In genomic region chr11:70432048-70432894, GRCm38 (mm10) we compare ENCODE assay signal across 1 mouse cellular context.
TF ChIP-seq lines count a peak whose summit lies in the region.

TSS of gene Arrb2 (plus strand) at chr11:70432635.

TF ChIP-seq in MEL, 35 proteins besides CTCF, POLR2A, EP300 and RAD21 (continued from another document):
- TF ChIP-seq TAL1 (IDR thresholded peaks at IDR 0.05; ENCODE audit: low read length) (no peak), ZMIZ1 (IDR thresholded peaks at IDR 0.05; ENCODE audit: low read depth, low read length) (0 out of 2 replicates have a peak, but pooled peaks have one; percentile 76), USF1 (IDR thresholded peaks at IDR 0.05; ENCODE audit: low read depth, low read length) (peak; percentile 84), GABPA (IDR thresholded peaks at IDR 0.05; ENCODE audit: low read depth, low read length) (no peak), ZKSCAN1 (IDR thresholded peaks at IDR 0.05; ENCODE audit: low read depth, low read length) (no peak)
